Comparison of ENCODE assay signal across 10 mouse cellular contexts in the genomic region with DNA sequence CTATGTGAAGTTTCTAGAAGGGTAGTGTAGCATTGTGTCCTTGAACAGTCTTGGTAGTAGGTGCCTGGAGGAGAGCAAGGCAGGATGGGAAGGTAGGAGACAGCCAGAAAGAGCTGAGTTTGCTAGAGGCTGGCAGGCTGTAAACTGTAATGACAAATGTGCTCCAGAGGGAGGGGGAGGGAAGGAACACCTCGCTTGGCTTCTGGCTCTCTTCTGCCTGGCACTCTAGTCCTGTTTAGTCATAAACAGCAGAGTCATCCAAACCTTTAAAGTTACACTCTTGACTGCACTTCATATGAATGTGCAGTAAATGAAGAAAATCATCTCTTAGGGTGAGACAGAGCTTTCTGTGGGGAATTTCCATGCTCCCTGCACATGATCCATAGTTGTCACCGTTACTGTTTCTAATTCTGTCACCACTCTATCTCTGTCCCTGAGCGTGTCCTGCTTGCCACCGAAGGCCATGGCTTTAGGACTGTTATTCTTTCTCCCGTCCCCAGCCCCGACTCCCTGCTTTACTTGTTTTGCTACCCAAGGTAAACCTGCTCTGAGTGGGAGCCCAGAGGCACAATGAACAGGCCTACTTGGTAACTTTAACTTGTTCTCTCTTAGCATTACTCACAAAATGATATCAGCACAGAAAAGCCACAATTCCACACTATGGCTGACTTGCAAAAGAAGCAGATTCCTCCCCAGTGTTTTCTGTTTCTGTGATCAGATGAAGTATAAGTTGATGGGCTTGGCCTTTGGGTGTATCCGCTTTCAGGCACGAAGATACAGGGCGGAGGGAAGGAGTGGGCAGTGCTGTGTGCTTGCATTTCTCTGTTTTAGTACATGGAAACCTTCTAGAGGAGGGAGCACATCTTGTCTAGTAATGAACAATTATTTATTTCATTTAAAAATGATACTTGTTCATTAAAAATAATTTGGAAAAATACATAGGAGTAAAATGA.
DNase-seq lines count a peak whose midpoint lies in the region; ATAC-seq lines count a peak whose summit lies in the region.
"Had no signal": no experiment of that assay in that cellular context is flagged by ENCODE, and none has a peak within 500 bp of the region (broad histone marks: within the 10 kb centered on the region; RNA-seq: fewer than 3 reads in every experiment).

No protein-coding gene starts in this region.

- peak; percentile 61; the same call in 1 of the 2 replicates for ATAC-seq in forebrain, embryonic 13.5 days
- no peak for ATAC-seq in forebrain, embryonic 11.5 days (replicated peaks; ENCODE audit: low FRiP score)
- ATAC-seq in stomach, embryonic 16.5 days (ENCODE audit: insufficient read depth, low FRiP score), result no peak; the same call in 1 of the 2 replicates
- ATAC-seq in liver, embryonic 12.5 days, result no peak

- no peaks in the 10 kb centered on the region for H3K9me3 ChIP-seq in forebrain, embryonic 13.5 days (replicated peaks)
- no peaks in the 10 kb centered on the region for H3K9me3 ChIP-seq in forebrain, embryonic 11.5 days (ENCODE audit: control insufficient read depth, low read length)
- H3K9me3 ChIP-seq in heart, embryonic 10.5 days, result no peaks in the 10 kb centered on the region
- no peaks in the 10 kb centered on the region for H3K9me3 ChIP-seq in stomach, embryonic 16.5 days (replicated peaks; ENCODE audit: control insufficient read depth, low read length)
- no peaks in the 10 kb centered on the region for H3K9me3 ChIP-seq in liver, embryonic 12.5 days (replicated peaks)
- H3K9me3 ChIP-seq: embryonic facial prominence, embryonic 12.5 days had no signal

- no peak overlapping the region for H3K9ac ChIP-seq in forebrain, embryonic 13.5 days
- H3K9ac ChIP-seq in forebrain, embryonic 11.5 days (ENCODE audit: low read length), result no peak overlapping the region
- H3K9ac ChIP-seq in stomach, embryonic 16.5 days (ENCODE audit: low read length), result no peak overlapping the region
- H3K9ac ChIP-seq in liver, embryonic 12.5 days, result no peak overlapping the region
- H3K9ac ChIP-seq: embryonic facial prominence, embryonic 12.5 days had no signal

- H3K36me3 ChIP-seq in forebrain, embryonic 13.5 days (ENCODE audit: poor library complexity, severe bottlenecking), result no peaks in the 10 kb centered on the region
- H3K36me3 ChIP-seq in forebrain, embryonic 11.5 days (ENCODE audit: control insufficient read depth, insufficient read depth, low read length), result no peaks in the 10 kb centered on the region
- no peaks in the 10 kb centered on the region for H3K36me3 ChIP-seq in heart, embryonic 10.5 days
- H3K36me3 ChIP-seq in stomach, embryonic 16.5 days (ENCODE audit: control insufficient read depth, insufficient read depth, low read length), result no peaks in the 10 kb centered on the region
- no peaks in the 10 kb centered on the region for H3K36me3 ChIP-seq in liver, embryonic 12.5 days
- H3K36me3 ChIP-seq: embryonic facial prominence, embryonic 12.5 days had no signal

- no peak overlapping the region; the same call in 1 of the 2 replicates for H3K27ac ChIP-seq in forebrain, embryonic 13.5 days
- no peak overlapping the region for H3K27ac ChIP-seq in forebrain, embryonic 11.5 days (ENCODE audit: low read depth, low read length)
- peak overlapping the region; percentile 86 for H3K27ac ChIP-seq in heart, embryonic 10.5 days
- H3K27ac ChIP-seq in stomach, embryonic 16.5 days (ENCODE audit: low read length), result peak overlapping the region; percentile 4; the same call in 1 of the 2 replicates
- H3K27ac ChIP-seq in liver, embryonic 12.5 days, result no peak overlapping the region
- H3K27ac ChIP-seq: embryonic facial prominence, embryonic 12.5 days had no signal

- no peak for DNase-seq in forebrain, embryonic 11.5 days (ENCODE audit: low spot score)
- peak; percentile 13 for DNase-seq in 416B (ENCODE audit: low read depth)
- peak; percentile 72 for DNase-seq in cerebellum, adult 9-11 months
- DNase-seq in heart, embryonic 10.5 days (ENCODE audit: low spot score), result peak; percentile 75
- peak; percentile 66 for DNase-seq in kidney, postnatal 10 days

- H3K4me1 ChIP-seq in forebrain, embryonic 13.5 days, result peaks cover 14% of the 10 kb centered on the region
- peaks cover 5% of the 10 kb centered on the region; the same call in 1 of the 2 replicates for H3K4me1 ChIP-seq in forebrain, embryonic 11.5 days (replicated peaks; ENCODE audit: control insufficient read depth, insufficient read depth, low read length)
- H3K4me1 ChIP-seq in heart, embryonic 10.5 days, result peaks cover 17% of the 10 kb centered on the region
- H3K4me1 ChIP-seq in stomach, embryonic 16.5 days (ENCODE audit: control insufficient read depth, insufficient read depth, low read length), result no peaks in the 10 kb centered on the region
- no peaks in the 10 kb centered on the region for H3K4me1 ChIP-seq in liver, embryonic 12.5 days

- no peak overlapping the region for H3K4me3 ChIP-seq in forebrain, embryonic 13.5 days
- H3K4me3 ChIP-seq in forebrain, embryonic 11.5 days (ENCODE audit: low read depth, low read length), result no peak overlapping the region
- 0 out of 2 replicates have a peak overlapping the region, but pooled peaks have one; percentile 8 for H3K4me3 ChIP-seq in heart, embryonic 10.5 days
- no peak overlapping the region for H3K4me3 ChIP-seq in stomach, embryonic 16.5 days (replicated peaks; ENCODE audit: low read length)
- H3K4me3 ChIP-seq in liver, embryonic 12.5 days, result no peak overlapping the region
- H3K4me3 ChIP-seq: embryonic facial prominence, embryonic 12.5 days had no signal

- WGBS in forebrain, embryonic 13.5 days, result 80% methylated on average over 9 of the region's 9 CpGs
- 76% methylated on average over 9 of the region's 9 CpGs for WGBS in forebrain, embryonic 11.5 days
- 28% methylated on average over 9 of the region's 9 CpGs for WGBS in heart, embryonic 10.5 days
- 47% methylated on average over 9 of the region's 9 CpGs for WGBS in stomach, embryonic 16.5 days
- WGBS in liver, embryonic 12.5 days (ENCODE audit: insufficient replicate concordance), result 51% methylated on average over 9 of the region's 9 CpGs

- H3K4me2 ChIP-seq in forebrain, embryonic 13.5 days, result no peak overlapping the region
- H3K4me2 ChIP-seq in forebrain, embryonic 11.5 days (ENCODE audit: low read depth, low read length, severe bottlenecking), result no peak overlapping the region
- no peak overlapping the region for H3K4me2 ChIP-seq in stomach, embryonic 16.5 days (ENCODE audit: low read depth, low read length)
- no peak overlapping the region for H3K4me2 ChIP-seq in liver, embryonic 12.5 days
- H3K4me2 ChIP-seq: embryonic facial prominence, embryonic 12.5 days had no signal

- H3K27me3 ChIP-seq in forebrain, embryonic 13.5 days, result no peaks in the 10 kb centered on the region
- no peaks in the 10 kb centered on the region for H3K27me3 ChIP-seq in forebrain, embryonic 11.5 days (ENCODE audit: control insufficient read depth, insufficient read depth, low read length)
- H3K27me3 ChIP-seq in heart, embryonic 10.5 days (ENCODE audit: insufficient read depth, poor library complexity, severe bottlenecking), result no peaks in the 10 kb centered on the region
- H3K27me3 ChIP-seq in stomach, embryonic 16.5 days (ENCODE audit: control insufficient read depth, insufficient read depth, low read length), result no peaks in the 10 kb centered on the region
- H3K27me3 ChIP-seq in liver, embryonic 12.5 days (replicated peaks), result no peaks in the 10 kb centered on the region
- H3K27me3 ChIP-seq: CH12.LX; embryonic facial prominence, embryonic 12.5 days had no signal

Comparison
In these comparisons a context has a peak if more than half of its experiments do, and no peak if none do; other contexts are left out.
1. H3K27ac ChIP-seq: peak in heart, embryonic 10.5 days (single experiment) and stomach, embryonic 16.5 days (single experiment); none in forebrain, embryonic 13.5 days (single experiment), forebrain, embryonic 11.5 days (single experiment) and liver, embryonic 12.5 days (single experiment).